In genomic region chr3:100536686-100537085, GRCm38 (mm10) we compare ENCODE assay signal across 25 mouse cellular contexts.
"Had no signal": no experiment of that assay in that cellular context is flagged by ENCODE, and none has a peak within 500 bp of the region (broad histone marks: within the 10 kb centered on the region; RNA-seq: fewer than 3 reads in every experiment).

No protein-coding gene starts in this region.

- DNase-seq: gastrocnemius, adult 2 months; gastrocnemius, postnatal 10 days; gastrocnemius, postnatal 25 days; heart, adult 18-20 months; heart, postnatal 10 days; heart, postnatal 4 days; kidney, adult 18-20 months; kidney, adult 8-10 months; kidney, postnatal 10 days; kidney, postnatal 25 days; kidney, postnatal 4 days; layer of hippocampus, postnatal 36 days; left cerebral cortex, postnatal 4 days had no signal

- H3K4me3 ChIP-seq: gastrocnemius, adult 2 months; heart, embryonic 10.5 days; heart, embryonic 12.5 days; hindbrain, embryonic 10.5 days; hindbrain, embryonic 12.5 days; intestine, embryonic 15.5 days; layer of hippocampus, adult 2 months; limb, embryonic 13.5 days; limb, embryonic 15.5 days had no signal

- H3K27ac ChIP-seq: gastrocnemius, adult 2 months; heart, embryonic 10.5 days; hindbrain, embryonic 10.5 days; hindbrain, embryonic 12.5 days; hindbrain, embryonic 14.5 days; intestine, embryonic 15.5 days; layer of hippocampus, adult 2 months; limb, embryonic 13.5 days; limb, embryonic 15.5 days had no signal

- H3K9me3 ChIP-seq: heart, embryonic 10.5 days; heart, embryonic 12.5 days; hindbrain, embryonic 10.5 days; hindbrain, embryonic 12.5 days; intestine, embryonic 15.5 days; limb, embryonic 13.5 days; limb, embryonic 15.5 days had no signal

- H3K27me3 ChIP-seq: heart, embryonic 12.5 days; hindbrain, embryonic 12.5 days; intestine, embryonic 15.5 days; limb, embryonic 13.5 days; limb, embryonic 15.5 days had no signal

- H3K36me3 ChIP-seq: heart, embryonic 10.5 days; heart, embryonic 12.5 days; hindbrain, embryonic 10.5 days; hindbrain, embryonic 12.5 days; intestine, embryonic 15.5 days; limb, embryonic 13.5 days; limb, embryonic 15.5 days had no signal

- H3K4me1 ChIP-seq: heart, embryonic 10.5 days; heart, embryonic 12.5 days; hindbrain, embryonic 12.5 days; limb, embryonic 13.5 days had no signal

- H3K9ac ChIP-seq: heart, embryonic 12.5 days; hindbrain, embryonic 12.5 days; hindbrain, embryonic 14.5 days; intestine, embryonic 15.5 days; limb, embryonic 13.5 days; limb, embryonic 15.5 days had no signal

- H3K4me2 ChIP-seq: heart, embryonic 12.5 days; hindbrain, embryonic 12.5 days; hindbrain, embryonic 14.5 days; intestine, embryonic 15.5 days; limb, embryonic 13.5 days; limb, embryonic 15.5 days had no signal

- ATAC-seq: hindbrain, embryonic 16.5 days; inflammation-experienced regulatory T-cells, adult 6 months; intestine, embryonic 15.5 days; intestine, postnatal 0 days had no signal
